Mouse (Mus musculus): ENCODE measurements around the gene Tnnt2. TPM values are rescaled to one million over a fixed set of nuclear protein-coding genes. Genes with fewer than 3 reads are reported as not detected.

Tnnt2 gene
- 0.60 and 0.63 TPM in 2 replicates for polyA plus RNA-seq (2015; fragmentation: Nextera tagmentation; extraction: Ambion mirVana)

GRCm38 (mm10) chr1:135835716-135836483 lies at the start of gene Tnnt2:
Gene Tnnt2 (plus strand): TSS chr1:135836354.
- Histone ChIP-seq H3K4me3 (replicated peaks; ENCODE audit: low read length) (no peak within 1 kb of the TSS), H3K27ac (ENCODE audit: low read length) (no peak within 1 kb of the TSS), H3K9me3 (ENCODE audit: control insufficient read depth, low read length) (no peaks in the 10 kb centered on the region), H3K36me3 (ENCODE audit: control insufficient read depth, insufficient read depth) (no peaks in the 10 kb centered on the region), H3K9ac (replicated peaks; ENCODE audit: low read depth, low read length) (no peak within 1 kb of the TSS), H3K4me2 (ENCODE audit: low read length) (no peak within 1 kb of the TSS), H3K27me3 (replicated peaks; ENCODE audit: control insufficient read depth, insufficient read depth, low read length) (no peaks in the 10 kb centered on the region), H3K4me1 (replicated peaks; ENCODE audit: control insufficient read depth, insufficient read depth, low read length) (no peaks in the 10 kb centered on the region)
- 52% methylated on average over 9 of the region's 9 CpGs for WGBS
- no peak for ATAC-seq

GRCm38 (mm10) chr1:135787799-135788198 lies 48.4 kb upstream of the Tnnt2 start:
- no peaks in the 10 kb centered on the region for H3K4me1 ChIP-seq (replicated peaks; ENCODE audit: control insufficient read depth, insufficient read depth, low read length)
- no peak overlapping the region for H3K4me3 ChIP-seq (replicated peaks; ENCODE audit: low read length)
- no peaks in the 10 kb centered on the region for H3K36me3 ChIP-seq (ENCODE audit: control insufficient read depth, insufficient read depth)
- WGBS, result 43% methylated on average over 3 of the region's 3 CpGs
- H3K27ac ChIP-seq (ENCODE audit: low read length), result no peak overlapping the region
- no peaks in the 10 kb centered on the region; the same call in 1 of the 2 replicates for H3K27me3 ChIP-seq (replicated peaks; ENCODE audit: control insufficient read depth, insufficient read depth, low read length)
- H3K9ac ChIP-seq (replicated peaks; ENCODE audit: low read depth, low read length), result no peak overlapping the region
- H3K9me3 ChIP-seq (ENCODE audit: control insufficient read depth, low read length), result no peaks in the 10 kb centered on the region
- no peak overlapping the region for H3K4me2 ChIP-seq (ENCODE audit: low read length)
- 0 out of 2 replicates have a peak, but pooled peaks have one; percentile 33 for ATAC-seq

DNA sequence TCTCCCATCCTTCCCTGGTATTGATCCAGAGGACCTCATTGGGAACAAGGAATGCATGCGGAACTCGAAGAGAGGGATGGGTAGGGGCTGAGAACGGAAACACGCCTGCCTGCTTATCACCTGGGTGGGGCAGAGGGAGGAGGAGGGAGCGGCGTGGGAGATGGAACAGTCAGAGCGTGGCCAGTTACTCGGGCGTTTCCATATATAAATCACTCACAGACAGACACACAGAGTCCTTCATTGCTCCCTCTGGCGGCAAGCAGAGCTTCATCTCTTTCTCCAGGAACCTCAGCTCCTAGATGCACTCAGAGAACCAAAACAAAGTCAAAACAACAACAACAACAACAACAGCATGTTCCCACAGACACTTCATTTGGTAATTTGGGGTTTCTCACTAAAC lies 47.4 kb upstream of the Tnnt2 start:
- 50% methylated on average over 10 of the region's 10 CpGs for WGBS
- no peak overlapping the region for H3K9ac ChIP-seq (replicated peaks; ENCODE audit: low read depth, low read length)
- H3K4me2 ChIP-seq (ENCODE audit: low read length), result no peak overlapping the region
- no peak for ATAC-seq
- H3K36me3 ChIP-seq (ENCODE audit: control insufficient read depth, insufficient read depth), result no peaks in the 10 kb centered on the region
- no peaks in the 10 kb centered on the region for H3K9me3 ChIP-seq (ENCODE audit: control insufficient read depth, low read length)
- H3K27ac ChIP-seq (ENCODE audit: low read length), result no peak overlapping the region
- H3K4me1 ChIP-seq (replicated peaks; ENCODE audit: control insufficient read depth, insufficient read depth, low read length), result peaks cover 6% of the 10 kb centered on the region
- no peaks in the 10 kb centered on the region; the same call in 1 of the 2 replicates for H3K27me3 ChIP-seq (replicated peaks; ENCODE audit: control insufficient read depth, insufficient read depth, low read length)
- no peak overlapping the region for H3K4me3 ChIP-seq (replicated peaks; ENCODE audit: low read length)

DNA sequence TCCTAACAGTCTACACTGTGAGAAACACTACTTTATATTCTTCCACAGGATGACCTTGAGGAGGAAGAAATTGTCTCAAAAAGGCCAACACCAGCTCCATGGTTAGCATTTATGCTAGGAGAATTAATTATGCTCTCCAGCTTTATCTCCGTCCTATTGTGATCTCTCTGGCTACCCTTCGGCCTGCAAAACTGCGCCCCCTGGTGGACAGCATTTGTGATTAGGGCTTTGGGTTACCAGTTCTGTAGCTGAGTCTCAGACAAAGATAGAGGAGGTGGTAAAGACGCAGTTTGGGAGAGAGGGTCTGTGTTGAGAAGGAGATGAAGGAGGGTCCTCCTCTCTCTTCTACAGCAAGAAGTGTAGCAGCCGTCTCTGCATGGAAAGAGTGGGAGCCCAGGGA lies 46.3 kb upstream of the Tnnt2 start:
- Histone ChIP-seq H3K9me3 (ENCODE audit: control insufficient read depth, low read length) (no peaks in the 10 kb centered on the region), H3K4me2 (ENCODE audit: low read length) (no peak overlapping the region), H3K4me1 (replicated peaks; ENCODE audit: control insufficient read depth, insufficient read depth, low read length) (peaks cover 9% of the 10 kb centered on the region), H3K4me3 (replicated peaks; ENCODE audit: low read length) (no peak overlapping the region), H3K36me3 (ENCODE audit: control insufficient read depth, insufficient read depth) (no peaks in the 10 kb centered on the region), H3K9ac (replicated peaks; ENCODE audit: low read depth, low read length) (no peak overlapping the region), H3K27ac (ENCODE audit: low read length) (no peak overlapping the region), H3K27me3 (replicated peaks; ENCODE audit: control insufficient read depth, insufficient read depth, low read length) (no peaks in the 10 kb centered on the region; the same call in 1 of the 2 replicates)
- ATAC-seq, result 0 out of 2 replicates have a peak, but pooled peaks have one; percentile 21
- WGBS, result 4% methylated on average over 5 of the region's 5 CpGs

- no peak overlapping the region for H3K9ac ChIP-seq (replicated peaks; ENCODE audit: low read depth, low read length)
- no peak for ATAC-seq
- H3K27ac ChIP-seq (ENCODE audit: low read length), result no peak overlapping the region
- 60% methylated on average over 13 of the region's 13 CpGs for WGBS
- no peaks in the 10 kb centered on the region for H3K9me3 ChIP-seq (ENCODE audit: control insufficient read depth, low read length)
- H3K4me2 ChIP-seq (ENCODE audit: low read length), result no peak overlapping the region
- H3K36me3 ChIP-seq (ENCODE audit: control insufficient read depth, insufficient read depth), result no peaks in the 10 kb centered on the region
- H3K4me3 ChIP-seq (replicated peaks; ENCODE audit: low read length), result no peak overlapping the region
- no peaks in the 10 kb centered on the region; the same call in 1 of the 2 replicates for H3K27me3 ChIP-seq (replicated peaks; ENCODE audit: control insufficient read depth, insufficient read depth, low read length)
- peaks cover 9% of the 10 kb centered on the region for H3K4me1 ChIP-seq (replicated peaks; ENCODE audit: control insufficient read depth, insufficient read depth, low read length)
These were observed 43.8 kb upstream of the Tnnt2 start for GRCm38 (mm10) chr1:135792143-135792939.

- peak overlapping the region; percentile 43 for H3K9ac ChIP-seq (replicated peaks; ENCODE audit: low read depth, low read length)
- peaks cover 9% of the 10 kb centered on the region for H3K4me1 ChIP-seq (replicated peaks; ENCODE audit: control insufficient read depth, insufficient read depth, low read length)
- 12% methylated on average over 27 of the region's 27 CpGs for WGBS
- peak; percentile 30; the same call in 1 of the 2 replicates for ATAC-seq
- no peaks in the 10 kb centered on the region for H3K36me3 ChIP-seq (ENCODE audit: control insufficient read depth, insufficient read depth)
- no peaks in the 10 kb centered on the region; the same call in 1 of the 2 replicates for H3K27me3 ChIP-seq (replicated peaks; ENCODE audit: control insufficient read depth, insufficient read depth, low read length)
- H3K27ac ChIP-seq (ENCODE audit: low read length), result no peak overlapping the region
- peak overlapping the region; percentile 21 for H3K4me3 ChIP-seq (replicated peaks; ENCODE audit: low read length)
- H3K4me2 ChIP-seq (ENCODE audit: low read length), result peak overlapping the region; percentile 47
- no peaks in the 10 kb centered on the region for H3K9me3 ChIP-seq (ENCODE audit: control insufficient read depth, low read length)
These were observed 42.6 kb upstream of the Tnnt2 start for GRCm38 (mm10) chr1:135793370-135794215.

GRCm38 (mm10) chr1:135794216-135795134 lies 41.7 kb upstream of the Tnnt2 start:
- Histone ChIP-seq H3K9ac (replicated peaks; ENCODE audit: low read depth, low read length) (no peak overlapping the region), H3K9me3 (ENCODE audit: control insufficient read depth, low read length) (no peaks in the 10 kb centered on the region), H3K36me3 (ENCODE audit: control insufficient read depth, insufficient read depth) (no peaks in the 10 kb centered on the region), H3K4me1 (replicated peaks; ENCODE audit: control insufficient read depth, insufficient read depth, low read length) (peaks cover 9% of the 10 kb centered on the region), H3K4me2 (ENCODE audit: low read length) (peak overlapping the region; percentile 47; the same call in 1 of the 2 replicates), H3K4me3 (replicated peaks; ENCODE audit: low read length) (no peak overlapping the region), H3K27ac (ENCODE audit: low read length) (no peak overlapping the region), H3K27me3 (replicated peaks; ENCODE audit: control insufficient read depth, insufficient read depth, low read length) (no peaks in the 10 kb centered on the region; the same call in 1 of the 2 replicates)
- ATAC-seq, result no peak
- 50% methylated on average over 20 of the region's 20 CpGs for WGBS

- 83% methylated on average over 1 of the region's 1 CpGs for WGBS
- no peak for ATAC-seq
- no peaks in the 10 kb centered on the region for H3K27me3 ChIP-seq (replicated peaks; ENCODE audit: control insufficient read depth, insufficient read depth, low read length)
- H3K4me3 ChIP-seq (replicated peaks; ENCODE audit: low read length), result no peak overlapping the region
- H3K27ac ChIP-seq (ENCODE audit: low read length), result no peak overlapping the region
- peaks cover 9% of the 10 kb centered on the region for H3K4me1 ChIP-seq (replicated peaks; ENCODE audit: control insufficient read depth, insufficient read depth, low read length)
- no peak overlapping the region for H3K9ac ChIP-seq (replicated peaks; ENCODE audit: low read depth, low read length)
- H3K4me2 ChIP-seq (ENCODE audit: low read length), result no peak overlapping the region
- H3K36me3 ChIP-seq (ENCODE audit: control insufficient read depth, insufficient read depth), result no peaks in the 10 kb centered on the region
- H3K9me3 ChIP-seq (ENCODE audit: control insufficient read depth, low read length), result no peaks in the 10 kb centered on the region
These were observed 37.7 kb upstream of the Tnnt2 start for GRCm38 (mm10) chr1:135798492-135798891.

Data from forebrain, embryonic 16.5 days (tissue).